Mouse (Mus musculus) liver, postnatal 0 days (tissue): ENCODE data around the gene Gabra2. TPM values are rescaled to one million over a fixed set of nuclear protein-coding genes. Genes with fewer than 3 reads are reported as not detected.

Experiments
- ATAC-seq: fragments of 200-750 bp; cut with Nextera tagmentation; 2 replicates; pipeline ENCODE4 v1.8.0; 2017; ENCODE audit warnings: mild to moderate bottlenecking, moderate library complexity
- DNase-seq: peaks from one replicate; pipeline ENCODE4 v3.0.0-alpha.2; 2016
- H3K27ac ChIP-seq: fragments of 300-500 bp; sonication (generic); 2 replicates; pipeline ENCODE4 v1.5.1; 2014; ENCODE audit warnings: antibody characterized with exemption, moderate library complexity, mild to moderate bottlenecking, low read depth
- H3K27me3 ChIP-seq: fragments of 300-500 bp; sonication (generic); 2 replicates; pipeline ENCODE4 v1.6.1; 2014; ENCODE audit warnings: low read length, control low read depth, mixed read lengths; ENCODE audit not compliant: insufficient read depth
- H3K36me3 ChIP-seq: fragments of 300-500 bp; sonication (generic); replicated peaks from 2 replicates; pipeline ENCODE4 v1.6.1; 2014; ENCODE audit warnings: mild to moderate bottlenecking, control low read depth, low read length, moderate library complexity, mixed read lengths; ENCODE audit not compliant: insufficient read depth
- H3K4me1 ChIP-seq: fragments of 300-500 bp; sonication (generic); 2 replicates; pipeline ENCODE4 v1.6.1; 2014; ENCODE audit warnings: antibody characterized with exemption, mild to moderate bottlenecking, control low read depth; ENCODE audit not compliant: insufficient read depth
- H3K4me2 ChIP-seq: fragments of 300-500 bp; sonication (generic); 2 replicates; pipeline ENCODE4 v1.6.1; 2014; ENCODE audit warnings: low read depth, mild to moderate bottlenecking, low read length, moderate library complexity, mixed read lengths
- H3K4me3 ChIP-seq: fragments of 300-500 bp; sonication (generic); 2 replicates; pipeline ENCODE4 v1.5.1; 2014; ENCODE audit warnings: low read depth, low read length
- H3K9ac ChIP-seq: fragments of 300-500 bp; sonication (generic); replicated peaks from 2 replicates; pipeline ENCODE4 v1.6.1; 2014; ENCODE audit warnings: mild to moderate bottlenecking, moderate library complexity
- H3K9me3 ChIP-seq: fragments of 300-500 bp; sonication (generic); 2 replicates; pipeline ENCODE4 v1.6.1; 2016; ENCODE audit warnings: mild to moderate bottlenecking, control low read depth, low read length, mixed read lengths
- CTCF ChIP-seq: sonication (generic); IDR thresholded peaks from 2 replicates; pipeline ENCODE4 v1.5.1; 2016; ENCODE audit warnings: antibody characterized with exemption, low read depth
- EP300 ChIP-seq: IDR thresholded peaks from 2 replicates; pipeline ENCODE4 v1.6.1; 2016; ENCODE audit warnings: antibody characterized with exemption, low read depth, mild to moderate bottlenecking
- WGBS: fragments of 180-500 bp; shearing (Covaris S2); extraction: QIAGEN DNeasy Blood & Tissue Kit; methylation state at CpG from one replicate; pipeline ENCODE4 v1.1.7; 2014; ENCODE audit not compliant: insufficient replicate concordance; 5-methylcytosine and 5-hydroxymethylcytosine counted together
- polyA plus RNA-seq: library from polyadenylated mRNA; unstranded; fragments of >200 nt; fragmentation: Nextera tagmentation; extraction: Ambion mirVana; gene quantifications from 2 replicates; pipeline ENCODE4 v1.2.1, GENCODE M21; 2015

Gene Gabra2
- polyA plus RNA-seq: not detected in 2 replicates

GRCm38 (mm10) chr5:71095725-71096607 is at the start of gene Gabra2:
Gene Gabra2 (minus strand): TSS chr5:71095849.
- Histone ChIP-seq H3K9me3 (no peaks in the 10 kb centered on the region), H3K4me2 (peak within 1 kb of the TSS; percentile 50), H3K4me1 (no peaks in the 10 kb centered on the region), H3K36me3 (no peaks in the 10 kb centered on the region), H3K9ac (no peak within 1 kb of the TSS), H3K27me3 (peaks cover 12% of the 10 kb centered on the region), H3K4me3 (no peak within 1 kb of the TSS), H3K27ac (no peak within 1 kb of the TSS)
- TF ChIP-seq EP300 (no peak), CTCF (no peak)
- ATAC-seq (no peak), DNase-seq (peak; percentile 10)
- under 1% methylated on average over 42 of the region's 55 CpGs for WGBS

DNA sequence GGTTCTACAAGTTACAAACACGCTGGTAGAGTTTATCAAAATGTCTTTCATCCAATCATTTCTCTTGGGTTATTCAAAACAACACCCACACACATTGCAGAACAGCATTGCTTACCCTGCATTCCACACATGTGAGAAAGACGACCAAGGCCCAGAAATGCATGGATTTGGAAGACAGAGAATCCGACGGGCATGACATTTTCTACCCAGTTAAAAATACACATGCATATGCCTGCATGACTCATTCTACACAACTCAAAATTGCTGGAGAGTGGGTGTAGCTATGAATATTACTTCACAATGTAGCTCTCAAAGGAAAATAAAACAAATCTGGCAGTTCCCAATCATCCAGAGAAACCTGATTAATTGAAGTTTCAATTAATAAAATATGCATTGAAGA is 41.0 kb upstream of the Gabra2 start:
- Histone ChIP-seq H3K36me3 (no peaks in the 10 kb centered on the region), H3K9me3 (no peaks in the 10 kb centered on the region), H3K9ac (no peak overlapping the region), H3K4me2 (no peak overlapping the region), H3K27me3 (no peaks in the 10 kb centered on the region), H3K4me1 (no peaks in the 10 kb centered on the region), H3K27ac (no peak overlapping the region), H3K4me3 (no peak overlapping the region)
- DNase-seq (no peak), ATAC-seq (no peak)
- WGBS: 68% methylated on average over 4 of the region's 4 CpGs
- TF ChIP-seq EP300: no peak
- TF ChIP-seq CTCF: no peak

DNA sequence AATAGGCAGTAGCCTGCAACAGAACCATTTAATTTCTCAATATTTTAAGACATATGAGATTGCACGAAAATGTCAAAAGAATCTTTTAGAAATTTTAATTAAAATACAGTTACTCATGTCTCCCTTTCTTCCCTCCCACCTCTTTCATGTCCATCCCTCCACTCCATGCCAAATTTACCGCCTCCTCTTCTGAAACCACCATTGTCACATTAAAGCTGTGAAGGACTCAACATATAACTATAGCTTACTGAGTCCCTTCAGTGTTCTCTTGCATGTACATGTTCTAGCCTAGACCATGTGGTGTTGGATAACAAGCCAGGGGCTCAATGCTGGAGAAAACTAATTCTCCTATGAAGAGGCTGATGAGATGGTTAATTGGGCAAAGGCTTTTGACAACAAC is 40.2 kb upstream of the Gabra2 start:
- no peak for ATAC-seq

GRCm38 (mm10) chr5:71127721-71128120 is 32.1 kb upstream of the Gabra2 start:
- 60% methylated on average over 3 of the region's 3 CpGs for WGBS
- Histone ChIP-seq H3K9ac (no peak overlapping the region), H3K36me3 (no peaks in the 10 kb centered on the region), H3K27ac (no peak overlapping the region), H3K4me2 (no peak overlapping the region), H3K9me3 (no peaks in the 10 kb centered on the region), H3K4me1 (no peaks in the 10 kb centered on the region), H3K4me3 (no peak overlapping the region), H3K27me3 (no peaks in the 10 kb centered on the region)
- no peak for ATAC-seq
- DNase-seq: no peak
- TF ChIP-seq EP300: no peak
- no peak for TF ChIP-seq CTCF

More for the DNA sequence above, 40.2 kb upstream of the Gabra2 start:
- Histone ChIP-seq H3K9me3 (no peaks in the 10 kb centered on the region), H3K36me3 (no peaks in the 10 kb centered on the region), H3K4me3 (no peak overlapping the region), H3K4me2 (no peak overlapping the region), H3K27ac (no peak overlapping the region), H3K27me3 (no peaks in the 10 kb centered on the region), H3K9ac (no peak overlapping the region), H3K4me1 (no peaks in the 10 kb centered on the region)
- DNase-seq: no peak
- 67% methylated on average over 2 of the region's 2 CpGs for WGBS
- TF ChIP-seq EP300 (no peak), CTCF (no peak)

GRCm38 (mm10) chr5:71115216-71115615 is 19.6 kb upstream of the Gabra2 start:
- Histone ChIP-seq H3K36me3 (no peaks in the 10 kb centered on the region), H3K9me3 (peaks cover 3% of the 10 kb centered on the region; the same call in 1 of the 2 replicates), H3K27me3 (no peaks in the 10 kb centered on the region), H3K4me1 (no peaks in the 10 kb centered on the region), H3K4me3 (no peak overlapping the region), H3K27ac (no peak overlapping the region), H3K9ac (no peak overlapping the region), H3K4me2 (no peak overlapping the region)
- TF ChIP-seq CTCF (no peak), EP300 (no peak)
- DNase-seq: no peak
- 46% methylated on average over 1 of the region's 1 CpGs for WGBS
- no peak for ATAC-seq

GRCm38 (mm10) chr5:71095180-71095579 is 469 bp downstream of the Gabra2 start:
- no peak overlapping the region for H3K27ac ChIP-seq
- H3K4me2 ChIP-seq: 0 out of 2 replicates have a peak overlapping the region, but pooled peaks have one; percentile 50
- DNase-seq (no peak), ATAC-seq (no peak)
- H3K4me3 ChIP-seq: no peak overlapping the region
- WGBS: 3% methylated on average over 19 of the region's 19 CpGs
- TF ChIP-seq EP300: no peak
- TF ChIP-seq CTCF: no peak
- H3K27me3 ChIP-seq: peaks cover 12% of the 10 kb centered on the region
- H3K9me3 ChIP-seq: no peaks in the 10 kb centered on the region
- no peaks in the 10 kb centered on the region for H3K4me1 ChIP-seq
- no peaks in the 10 kb centered on the region for H3K36me3 ChIP-seq
- no peak overlapping the region for H3K9ac ChIP-seq
